Mouse (Mus musculus) neutrophil, adult 5-6 weeks (primary cell): ENCODE results near the gene Sash1. TPM values are rescaled to one million over a fixed set of nuclear protein-coding genes. Genes with fewer than 3 reads are reported as not detected.

Experiments used
- ATAC-seq: fragments of 151-379, 151-347 bp; 2 replicates; pipeline ENCODE4 v1.8.0; 2017; ENCODE audit warnings: mild to moderate bottlenecking, moderate TSS enrichment; ENCODE audit not compliant: insufficient number of reproducible peaks, poor library complexity, low FRiP score, severe bottlenecking; ENCODE audit errors: extremely low read depth
- total RNA-seq: library from RNA; stranded (forward); fragments of 200-1000 nt; gene quantifications from 2 replicates; pipeline ENCODE4 v1.2.3, GENCODE M21; 2017

Sash1 gene
- total RNA-seq, 1 experiment from 2014 or later = 1.0 TPM

- ATAC-seq = no peak
These were observed 24.5 kb upstream of the Sash1 start for GRCm38 (mm10) chr10:8910237-8910990.

- ATAC-seq = no peak
These were observed 17.2 kb upstream of the Sash1 start for GRCm38 (mm10) chr10:8903086-8903485.

DNA sequence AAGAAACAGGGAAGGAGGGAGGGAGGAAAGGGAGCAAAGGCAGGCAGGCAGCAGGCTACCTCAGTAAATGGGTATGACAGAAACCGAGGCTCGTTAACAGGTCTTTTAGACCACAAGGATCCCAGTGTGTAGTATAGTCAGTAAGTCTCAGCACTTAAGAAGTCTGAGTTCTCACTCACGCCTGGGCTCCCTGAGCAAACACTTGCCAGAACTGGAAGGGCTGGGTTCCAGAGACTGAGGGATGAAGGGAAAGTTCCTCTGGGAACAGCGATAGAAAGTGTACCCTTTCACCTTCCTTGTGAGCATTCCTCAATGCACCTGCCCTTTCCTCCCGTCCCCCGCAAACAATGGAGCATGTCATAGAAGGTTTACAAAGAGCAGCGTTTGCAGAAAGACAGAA lies 16.5 kb upstream of the Sash1 start:
- ATAC-seq = no peak

- no peak for ATAC-seq
These were observed 13.1 kb upstream of the Sash1 start for GRCm38 (mm10) chr10:8898831-8899511.

- no peak for ATAC-seq
These were observed 12.4 kb upstream of the Sash1 start for GRCm38 (mm10) chr10:8898099-8898777.

DNA sequence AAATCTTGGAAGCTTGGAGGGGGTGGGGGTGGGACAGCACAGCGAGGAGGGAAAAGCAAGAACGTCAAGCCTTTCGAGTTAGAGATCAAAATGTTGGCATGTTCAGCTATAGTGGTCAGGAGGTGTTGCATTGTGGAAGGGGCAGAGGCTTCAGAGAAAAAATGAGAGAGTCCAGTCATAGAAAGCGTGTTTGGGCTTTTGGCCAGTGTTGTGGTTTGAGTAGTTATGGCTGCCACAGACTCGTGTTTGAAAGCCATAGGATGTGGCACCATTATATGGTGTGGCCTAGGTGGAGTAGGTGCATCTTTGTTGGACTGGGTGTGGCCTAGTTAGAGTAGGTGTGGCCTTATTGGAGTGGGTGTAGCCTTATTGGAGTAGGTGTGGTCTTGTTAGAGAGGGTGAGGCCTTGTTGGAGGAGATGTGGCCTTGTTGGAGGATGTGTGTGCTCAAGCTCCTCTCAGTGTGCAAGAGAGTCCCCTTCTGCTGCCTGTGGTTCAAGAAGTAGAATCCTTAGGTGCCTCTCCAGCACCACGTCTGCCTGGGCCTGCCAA lies 9.2 kb upstream of the Sash1 start:
- no peak for ATAC-seq

- ATAC-seq = no peak
These were observed 4.6 kb upstream of the Sash1 start for GRCm38 (mm10) chr10:8890511-8890910.

GRCm38 (mm10) chr10:8889341-8889740 lies 3.5 kb upstream of the Sash1 start:
- ATAC-seq = no peak

DNA sequence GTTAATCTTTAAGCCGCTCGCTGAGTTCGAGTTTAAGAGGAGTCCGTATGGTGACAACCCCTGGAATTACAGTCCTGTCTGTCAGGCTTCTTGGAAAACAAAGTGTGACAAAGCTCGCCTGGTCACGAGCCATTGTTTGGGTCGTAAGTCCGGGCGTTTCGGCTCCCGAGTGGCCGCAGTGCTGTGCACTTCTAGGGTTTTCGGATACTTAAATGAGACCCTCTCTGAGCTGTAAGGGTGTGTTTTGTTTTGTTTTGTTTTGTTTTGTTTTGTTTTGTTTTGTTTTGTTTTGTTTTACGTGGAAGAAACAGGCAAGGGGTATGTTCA lies 621 bp upstream of the Sash1 start:
- no peak for ATAC-seq

- ATAC-seq = no peak
These were observed 669 bp downstream of the Sash1 start for GRCm38 (mm10) chr10:8885201-8885600.

DNA sequence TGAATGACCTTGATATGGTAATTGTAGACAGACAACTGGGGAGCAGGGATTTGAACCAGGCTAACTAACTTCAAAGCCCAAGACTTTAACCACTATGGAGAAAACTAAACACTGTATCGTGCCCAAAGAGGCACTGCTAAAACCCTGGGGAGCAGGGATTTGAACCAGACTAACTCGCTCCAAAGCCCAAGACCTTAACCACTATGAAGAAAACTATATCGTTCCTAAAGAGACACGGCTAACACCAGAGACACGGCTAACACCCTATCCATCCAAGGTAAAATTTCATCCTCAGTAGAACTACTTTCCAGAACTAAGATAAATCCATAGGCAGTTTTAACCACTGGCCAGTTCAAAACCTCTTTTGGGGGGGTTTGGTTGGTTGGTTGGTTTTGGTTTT lies 1.3 kb downstream of the Sash1 start:
- ATAC-seq = no peak

DNA sequence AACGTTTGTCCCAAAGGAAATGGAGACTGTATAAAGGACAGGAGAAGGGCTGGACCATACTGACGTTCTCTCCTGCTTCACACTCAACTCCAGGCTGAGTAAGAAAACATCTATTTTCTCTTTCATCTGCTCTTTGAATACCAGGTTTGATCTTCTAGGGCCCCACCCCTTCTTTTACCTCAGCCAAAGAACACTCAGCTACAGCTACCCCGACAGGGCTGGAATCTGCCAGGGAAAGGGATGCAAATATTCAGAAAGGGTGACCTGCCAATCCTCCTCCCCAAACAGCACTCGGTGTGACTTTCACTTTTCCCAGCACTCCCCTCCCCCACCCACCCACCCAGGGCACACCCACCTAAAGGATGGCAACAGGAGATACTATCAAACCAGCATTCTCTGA lies 2.2 kb downstream of the Sash1 start:
- ATAC-seq = no peak

DNA sequence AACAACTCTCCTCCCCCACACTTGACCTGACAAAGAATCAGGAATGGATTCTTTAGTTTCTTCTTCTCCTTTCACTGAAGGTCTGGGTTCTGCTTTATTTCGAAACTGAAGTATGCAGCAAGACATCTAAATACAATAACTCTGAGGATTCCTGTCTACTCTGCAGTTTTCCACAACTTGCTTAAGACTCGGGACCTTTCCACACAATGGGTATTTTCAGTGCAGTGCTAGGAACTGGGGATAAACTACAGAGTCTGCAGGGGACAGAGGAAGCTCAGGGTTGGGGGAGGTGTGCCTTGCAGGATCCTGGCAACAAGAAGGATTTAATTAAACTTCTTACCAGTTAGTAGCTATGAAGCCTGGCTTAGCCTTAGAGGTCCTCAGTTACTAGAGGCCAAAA lies 4.1 kb downstream of the Sash1 start:
- no peak for ATAC-seq

- no peak for ATAC-seq
These were observed 4.8 kb downstream of the Sash1 start for GRCm38 (mm10) chr10:8880950-8881675.

DNA sequence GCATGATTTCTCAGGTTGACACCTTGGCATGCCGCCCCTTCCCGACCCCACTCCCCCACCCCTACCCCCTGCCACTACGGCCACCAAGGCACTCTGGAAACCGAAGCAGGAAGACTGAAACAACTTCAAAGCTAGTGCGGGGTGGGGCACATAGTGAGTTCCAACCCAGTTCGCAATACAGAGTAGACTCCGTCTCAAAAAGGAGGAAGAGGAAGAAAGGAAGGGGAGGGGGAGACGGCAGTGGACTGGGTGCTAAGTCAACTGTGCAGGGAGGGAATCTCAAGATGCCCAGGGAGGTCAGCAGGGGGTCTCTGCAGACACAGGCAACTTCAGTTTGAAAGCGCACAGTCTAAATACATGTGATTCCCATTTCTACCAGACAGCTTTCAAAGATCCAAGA lies 7.0 kb downstream of the Sash1 start:
- no peak for ATAC-seq

DNA sequence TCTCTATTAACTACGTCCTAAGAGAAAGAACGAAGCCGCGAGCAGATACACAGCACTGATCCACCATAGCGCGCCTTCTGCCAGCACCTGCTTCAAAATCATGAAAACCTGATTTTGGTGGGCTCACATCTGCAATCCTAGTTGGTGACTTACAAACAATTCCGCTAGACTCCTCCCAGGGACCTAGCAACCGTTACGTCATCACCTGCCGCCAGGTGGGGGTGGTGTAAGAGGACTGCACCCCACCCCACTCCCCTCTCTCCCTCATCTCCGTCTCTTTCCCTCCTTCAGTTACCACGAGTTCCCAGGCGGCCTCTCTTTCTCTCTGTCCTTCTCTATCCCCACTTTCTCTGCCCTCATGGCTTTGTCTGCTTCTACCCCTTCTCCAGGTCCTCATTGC lies 7.5 kb downstream of the Sash1 start:
- ATAC-seq = no peak

DNA sequence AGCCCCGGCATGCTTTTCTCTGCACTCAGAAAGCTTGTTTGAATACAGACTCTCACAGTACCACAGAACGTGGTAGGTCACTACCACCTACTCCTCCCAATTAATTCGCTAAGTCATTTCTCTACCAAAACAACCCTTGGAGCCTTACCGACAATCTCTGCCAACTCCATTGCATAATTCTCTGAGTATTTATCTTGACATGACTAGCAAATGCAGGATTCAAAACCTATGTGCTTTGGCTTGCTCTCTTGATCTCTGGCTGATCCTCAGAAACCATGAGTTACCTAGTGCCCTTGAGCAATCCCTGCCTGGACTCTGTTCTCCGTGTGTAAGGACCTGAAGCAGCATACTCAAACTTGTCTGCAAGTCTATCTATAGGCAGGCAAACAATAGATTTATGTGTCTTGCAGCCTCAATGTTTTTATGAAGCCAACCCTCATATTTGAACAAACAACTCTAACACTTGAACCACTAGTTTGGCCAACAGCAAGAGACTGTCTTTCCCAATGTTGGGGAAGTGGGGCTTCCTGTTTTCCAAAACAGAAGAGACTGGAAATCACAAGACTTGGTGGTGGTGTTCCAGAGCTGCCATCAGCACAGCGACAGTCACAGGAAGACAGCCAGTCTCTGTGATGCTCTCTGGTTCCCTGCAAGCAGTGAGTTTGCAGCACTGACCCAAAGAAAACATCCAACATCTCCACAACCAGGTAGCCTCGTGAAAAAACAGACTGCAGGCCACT lies 12.1 kb downstream of the Sash1 start:
- no peak for ATAC-seq

- no peak for ATAC-seq
These were observed 13.1 kb downstream of the Sash1 start for GRCm38 (mm10) chr10:8872788-8873187.

- no peak for ATAC-seq
These were observed 13.9 kb downstream of the Sash1 start for GRCm38 (mm10) chr10:8871935-8872334.
